Mouse (Mus musculus): ENCODE data around the gene Nmrk1. TPM values are rescaled to one million over a fixed set of nuclear protein-coding genes. Genes with fewer than 3 reads are reported as not detected.

Gene Nmrk1
- total and polyA plus RNA-seq, 2 experiments from 2014 or later, result 3.6 to 4.8 TPM

GRCm38 (mm10) chr19:18649955-18650354 is 18.2 kb downstream of the Nmrk1 start:
- TF ChIP-seq CTCF (IDR thresholded peaks at IDR 0.05; ENCODE audit: low read depth), result no peak
- WGBS, result 82% methylated on average over 4 of the region's 4 CpGs

DNA sequence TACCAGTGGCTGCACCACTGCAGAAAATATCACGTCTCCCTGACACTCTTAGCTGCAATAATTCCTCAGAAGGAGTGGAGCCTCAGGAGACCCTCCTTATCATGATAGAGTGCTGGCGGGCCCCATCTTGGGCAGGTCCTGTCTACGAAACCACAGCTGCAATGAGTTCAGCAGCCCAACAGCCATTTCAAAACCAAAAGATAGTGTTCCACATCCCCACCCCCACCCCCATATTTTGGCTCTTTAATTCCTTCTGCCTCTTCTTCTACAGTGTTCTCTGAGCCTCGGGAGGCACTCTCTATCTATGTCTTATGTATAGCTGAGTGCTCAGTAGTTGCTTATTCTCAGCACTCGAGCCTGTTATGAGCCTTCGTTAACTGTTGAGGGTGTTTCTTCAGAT is 18.7 kb downstream of the Nmrk1 start:
- ATAC-seq (no peak), DNase-seq (no peak)
- H3K4me2 ChIP-seq (ENCODE audit: low read depth), result no peak overlapping the region
- H3K27ac ChIP-seq (ENCODE audit: low read depth, low read length), result no peak overlapping the region
- no peak overlapping the region for H3K4me3 ChIP-seq (ENCODE audit: low read depth, low read length)
- 80% methylated on average over 6 of the region's 6 CpGs for WGBS
- no peaks in the 10 kb centered on the region for H3K9me3 ChIP-seq (ENCODE audit: low read length)
- H3K4me1 ChIP-seq (ENCODE audit: insufficient read depth), result no peaks in the 10 kb centered on the region
- TF ChIP-seq CTCF (IDR thresholded peaks at IDR 0.05; ENCODE audit: low read depth), result no peak
- no peaks in the 10 kb centered on the region for H3K27me3 ChIP-seq (ENCODE audit: insufficient read depth, low read length)
- H3K9ac ChIP-seq, result no peak overlapping the region
- H3K36me3 ChIP-seq (ENCODE audit: insufficient read depth), result no peaks in the 10 kb centered on the region

More at GRCm38 (mm10) chr19:18649955-18650354, 18.2 kb downstream of the Nmrk1 start:
- ATAC-seq (no peak), DNase-seq (no peak)
- Histone ChIP-seq H3K4me2 (ENCODE audit: low read depth) (no peak overlapping the region), H3K9ac (no peak overlapping the region), H3K36me3 (ENCODE audit: insufficient read depth) (no peaks in the 10 kb centered on the region), H3K27me3 (ENCODE audit: insufficient read depth, low read length) (no peaks in the 10 kb centered on the region), H3K4me1 (ENCODE audit: insufficient read depth) (no peaks in the 10 kb centered on the region), H3K9me3 (ENCODE audit: low read length) (no peaks in the 10 kb centered on the region), H3K4me3 (ENCODE audit: low read depth, low read length) (no peak overlapping the region), H3K27ac (ENCODE audit: low read depth, low read length) (no peak overlapping the region)

DNA sequence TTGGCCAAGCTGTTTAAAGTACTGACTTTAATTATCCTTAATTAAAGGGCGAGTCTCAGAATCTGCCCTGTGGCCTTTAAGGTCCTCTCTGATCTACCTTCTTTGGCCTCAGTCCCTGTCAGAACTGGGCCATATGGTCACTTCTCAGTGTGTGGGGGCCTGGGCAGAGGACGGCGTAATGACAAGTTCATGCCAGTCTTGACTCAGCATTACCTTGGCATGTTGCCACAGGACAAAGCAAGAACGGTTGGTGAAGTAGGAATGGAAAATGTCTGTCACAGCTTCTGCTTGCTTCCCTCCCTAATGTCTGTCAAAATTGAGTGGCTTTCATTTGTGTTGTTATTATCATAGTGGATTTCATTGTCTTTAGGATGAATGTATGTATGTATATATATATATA is 20.8 kb downstream of the Nmrk1 start:
- Histone ChIP-seq H3K9ac (no peak overlapping the region), H3K4me1 (ENCODE audit: insufficient read depth) (no peaks in the 10 kb centered on the region), H3K4me2 (ENCODE audit: low read depth) (no peak overlapping the region), H3K27me3 (ENCODE audit: insufficient read depth, low read length) (no peaks in the 10 kb centered on the region), H3K4me3 (ENCODE audit: low read depth, low read length) (no peak overlapping the region), H3K9me3 (ENCODE audit: low read length) (no peaks in the 10 kb centered on the region), H3K27ac (ENCODE audit: low read depth, low read length) (no peak overlapping the region), H3K36me3 (ENCODE audit: insufficient read depth) (no peaks in the 10 kb centered on the region)
- DNase-seq (no peak), ATAC-seq (no peak)
- WGBS, result 64% methylated on average over 4 of the region's 4 CpGs
- TF ChIP-seq CTCF (IDR thresholded peaks at IDR 0.05; ENCODE audit: low read depth), result no peak

DNA sequence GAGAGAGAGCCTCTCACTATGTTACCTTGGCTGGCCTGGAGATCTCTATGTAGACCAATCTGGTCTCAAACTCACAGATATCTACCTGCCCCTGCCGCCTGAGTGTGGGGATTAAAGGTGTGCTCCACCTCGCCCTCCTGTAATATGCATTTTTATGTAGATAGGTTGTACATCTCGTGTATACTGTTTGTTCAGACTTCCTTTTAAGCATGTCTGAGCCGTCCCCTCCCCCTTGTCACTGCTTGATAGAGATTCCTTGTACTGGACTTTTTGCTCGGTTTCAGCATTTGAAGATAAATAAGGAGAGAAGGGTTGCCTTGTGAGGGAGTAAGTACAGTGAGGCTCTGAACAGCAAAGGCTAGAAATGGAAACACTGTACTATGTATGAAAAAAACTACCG is 21.3 kb downstream of the Nmrk1 start:
- no peak for DNase-seq
- Histone ChIP-seq H3K9ac (no peak overlapping the region), H3K27me3 (ENCODE audit: insufficient read depth, low read length) (no peaks in the 10 kb centered on the region), H3K27ac (ENCODE audit: low read depth, low read length) (no peak overlapping the region), H3K4me3 (ENCODE audit: low read depth, low read length) (no peak overlapping the region), H3K9me3 (ENCODE audit: low read length) (no peaks in the 10 kb centered on the region), H3K36me3 (ENCODE audit: insufficient read depth) (no peaks in the 10 kb centered on the region), H3K4me2 (ENCODE audit: low read depth) (no peak overlapping the region), H3K4me1 (ENCODE audit: insufficient read depth) (no peaks in the 10 kb centered on the region)
- ATAC-seq, result no peak
- TF ChIP-seq CTCF (IDR thresholded peaks at IDR 0.05; ENCODE audit: low read depth), result no peak
- WGBS, result 77% methylated on average over 6 of the region's 6 CpGs

GRCm38 (mm10) chr19:18654330-18654729 is 22.6 kb downstream of the Nmrk1 start:
- TF ChIP-seq CTCF (IDR thresholded peaks at IDR 0.05; ENCODE audit: low read depth), result no peak
- Histone ChIP-seq H3K4me2 (ENCODE audit: low read depth) (no peak overlapping the region), H3K27ac (ENCODE audit: low read depth, low read length) (no peak overlapping the region), H3K36me3 (ENCODE audit: insufficient read depth) (no peaks in the 10 kb centered on the region), H3K9ac (no peak overlapping the region), H3K4me3 (ENCODE audit: low read depth, low read length) (no peak overlapping the region), H3K27me3 (ENCODE audit: insufficient read depth, low read length) (no peaks in the 10 kb centered on the region), H3K4me1 (ENCODE audit: insufficient read depth) (no peaks in the 10 kb centered on the region), H3K9me3 (ENCODE audit: low read length) (no peaks in the 10 kb centered on the region)
- DNase-seq, result no peak
- ATAC-seq, result no peak
- 94% methylated on average over 8 of the region's 8 CpGs for WGBS

DNA sequence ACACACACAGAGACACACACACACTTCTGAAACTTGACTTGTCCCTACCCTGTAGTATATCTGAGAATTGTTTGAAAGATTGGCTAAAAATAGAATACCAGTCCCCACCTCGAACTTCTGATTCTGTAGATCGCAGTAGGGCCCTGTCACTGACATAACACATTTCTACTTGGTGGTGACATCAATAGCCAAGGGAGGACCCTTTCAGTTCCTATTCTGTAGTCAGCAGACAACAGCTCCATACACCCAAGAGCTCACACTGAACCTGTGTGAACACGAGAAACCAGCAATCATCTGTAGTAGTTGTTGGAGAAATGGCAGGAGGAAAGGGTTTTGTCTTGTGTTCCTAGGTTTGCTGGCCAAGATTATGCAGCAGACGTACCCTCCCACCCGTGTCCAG is 23.2 kb downstream of the Nmrk1 start:
- Histone ChIP-seq H3K36me3 (ENCODE audit: insufficient read depth) (no peaks in the 10 kb centered on the region), H3K4me3 (ENCODE audit: low read depth, low read length) (no peak overlapping the region), H3K4me2 (ENCODE audit: low read depth) (no peak overlapping the region), H3K9me3 (ENCODE audit: low read length) (no peaks in the 10 kb centered on the region), H3K27me3 (ENCODE audit: insufficient read depth, low read length) (no peaks in the 10 kb centered on the region), H3K27ac (ENCODE audit: low read depth, low read length) (no peak overlapping the region), H3K9ac (no peak overlapping the region), H3K4me1 (ENCODE audit: insufficient read depth) (no peaks in the 10 kb centered on the region)
- TF ChIP-seq CTCF (IDR thresholded peaks at IDR 0.05; ENCODE audit: low read depth), result no peak
- 78% methylated on average over 5 of the region's 5 CpGs for WGBS
- DNase-seq (no peak), ATAC-seq (no peak)

- Histone ChIP-seq H3K9me3 (ENCODE audit: low read length) (no peaks in the 10 kb centered on the region), H3K4me3 (ENCODE audit: low read depth, low read length) (no peak overlapping the region), H3K36me3 (ENCODE audit: insufficient read depth) (no peaks in the 10 kb centered on the region), H3K9ac (no peak overlapping the region), H3K4me2 (ENCODE audit: low read depth) (no peak overlapping the region), H3K4me1 (ENCODE audit: insufficient read depth) (no peaks in the 10 kb centered on the region), H3K27me3 (ENCODE audit: insufficient read depth, low read length) (no peaks in the 10 kb centered on the region), H3K27ac (ENCODE audit: low read depth, low read length) (no peak overlapping the region)
- DNase-seq (no peak), ATAC-seq (no peak)
- WGBS, result 85% methylated on average over 7 of the region's 7 CpGs
- no peak for TF ChIP-seq CTCF (IDR thresholded peaks at IDR 0.05; ENCODE audit: low read depth)
Observed at GRCm38 (mm10) chr19:18655999-18656398, 24.2 kb downstream of the Nmrk1 start.

- H3K36me3 ChIP-seq (ENCODE audit: insufficient read depth), result no peaks in the 10 kb centered on the region
- 77% methylated on average over 4 of the region's 4 CpGs for WGBS
- no peaks in the 10 kb centered on the region for H3K4me1 ChIP-seq (ENCODE audit: insufficient read depth)
- DNase-seq (no peak), ATAC-seq (no peak)
- H3K9me3 ChIP-seq (ENCODE audit: low read length), result no peaks in the 10 kb centered on the region
- no peak for TF ChIP-seq CTCF (IDR thresholded peaks at IDR 0.05; ENCODE audit: low read depth)
- H3K27me3 ChIP-seq (ENCODE audit: insufficient read depth, low read length), result no peaks in the 10 kb centered on the region
- no peak overlapping the region for H3K9ac ChIP-seq
- no peak overlapping the region for H3K4me2 ChIP-seq (ENCODE audit: low read depth)
- no peak overlapping the region for H3K27ac ChIP-seq (ENCODE audit: low read depth, low read length)
- H3K4me3 ChIP-seq (ENCODE audit: low read depth, low read length), result no peak overlapping the region
Observed at GRCm38 (mm10) chr19:18658473-18658872, 26.7 kb downstream of the Nmrk1 start.

Measured in forebrain, postnatal 0 days (tissue).